ENCODE assay signal across 19 mouse cellular contexts in the genomic region with DNA sequence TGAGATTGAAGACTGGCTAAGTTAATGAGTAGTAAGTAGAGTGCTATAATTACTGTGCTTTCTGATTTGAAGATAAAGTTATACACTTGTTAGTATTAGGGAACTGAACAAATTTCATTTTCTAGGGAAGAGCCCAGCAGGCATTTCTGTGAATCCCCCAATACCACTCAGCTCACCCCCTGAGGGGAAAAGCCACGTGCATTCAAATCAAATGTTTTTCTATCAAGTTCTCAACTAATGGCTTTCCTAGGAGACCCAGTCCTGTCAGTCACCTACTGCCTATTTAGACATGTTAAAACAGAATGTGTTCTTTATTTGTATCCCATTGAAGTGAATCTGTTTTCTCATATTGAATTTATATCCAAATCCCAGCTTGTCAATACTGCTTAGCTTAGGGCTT.
DNase-seq lines count a peak whose midpoint lies in the region; ATAC-seq and TF ChIP-seq lines count a peak whose summit lies in the region.
"Had no signal": no experiment of that assay in that cellular context is flagged by ENCODE, and none has a peak within 500 bp of the region (broad histone marks: within the 10 kb centered on the region; RNA-seq: fewer than 3 reads in every experiment).

No protein-coding gene starts in this region.

- peak; percentile 7 for DNase-seq in embryo, embryonic 11 days
- no peak for DNase-seq in embryo, embryonic 9.5 days (ENCODE audit: extremely low spot score)
- DNase-seq in brain, embryonic 14.5 days (ENCODE audit: low read depth): peak; percentile 55
- DNase-seq: adrenal gland, postnatal 10 days; cerebellum, adult 11-12 months; cerebellum, adult 9-10 months; cerebellum, postnatal 25 days; gastrocnemius, postnatal 10 days; heart, adult 18-20 months; heart, postnatal 10 days; heart, postnatal 4 days had no signal

- H3K4me1 ChIP-seq in hindbrain, embryonic 12.5 days: 0 out of 2 replicates have a peak, but pooled peaks cover 3% of the 10 kb centered on the region
- H3K4me1 ChIP-seq in hindbrain, embryonic 13.5 days (replicated peaks): peaks cover 17% of the 10 kb centered on the region
- peaks cover 14% of the 10 kb centered on the region for H3K4me1 ChIP-seq in midbrain, embryonic 15.5 days
- H3K4me1 ChIP-seq in kidney, embryonic 16.5 days (ENCODE audit: insufficient read depth, low read length): no peaks in the 10 kb centered on the region
- H3K4me1 ChIP-seq: embryonic facial prominence, embryonic 13.5 days; heart, embryonic 10.5 days; intestine, embryonic 15.5 days had no signal

- WGBS in hindbrain, embryonic 12.5 days: 0% methylated on average over 1 of the region's 1 CpGs
- 0% methylated on average over 1 of the region's 1 CpGs for WGBS in hindbrain, embryonic 13.5 days
- WGBS in midbrain, embryonic 15.5 days: 2% methylated on average over 1 of the region's 1 CpGs
- WGBS in kidney, embryonic 16.5 days: 31% methylated on average over 1 of the region's 1 CpGs

- no peak overlapping the region for H3K9ac ChIP-seq in hindbrain, embryonic 12.5 days
- no peak overlapping the region for H3K9ac ChIP-seq in hindbrain, embryonic 13.5 days
- no peak overlapping the region for H3K9ac ChIP-seq in midbrain, embryonic 15.5 days
- no peak overlapping the region for H3K9ac ChIP-seq in kidney, embryonic 16.5 days (replicated peaks; ENCODE audit: low read length)
- H3K9ac ChIP-seq: embryonic facial prominence, embryonic 13.5 days; forebrain, embryonic 15.5 days; intestine, embryonic 15.5 days had no signal

- TF ChIP-seq CTCF in brain, embryonic 14.5 days (IDR thresholded peaks at IDR 0.05; ENCODE audit: borderline replicate concordance, extremely low read depth, insufficient read depth, insufficient read length): no peak

- no peak for ATAC-seq in hindbrain, embryonic 12.5 days (ENCODE audit: low FRiP score)
- no peak for ATAC-seq in hindbrain, embryonic 13.5 days (ENCODE audit: low FRiP score)
- ATAC-seq in midbrain, embryonic 15.5 days (replicated peaks): no peak; the same call in 1 of the 2 replicates
- no peak for ATAC-seq in kidney, embryonic 16.5 days (ENCODE audit: low FRiP score, low TSS enrichment)
- ATAC-seq: forebrain, embryonic 15.5 days; intestine, embryonic 15.5 days had no signal

- no peaks in the 10 kb centered on the region for H3K27me3 ChIP-seq in hindbrain, embryonic 12.5 days
- H3K27me3 ChIP-seq in hindbrain, embryonic 13.5 days: no peaks in the 10 kb centered on the region
- no peaks in the 10 kb centered on the region for H3K27me3 ChIP-seq in midbrain, embryonic 15.5 days (replicated peaks)
- H3K27me3 ChIP-seq in kidney, embryonic 16.5 days (ENCODE audit: insufficient read depth, low read length): no peaks in the 10 kb centered on the region
- H3K27me3 ChIP-seq: embryonic facial prominence, embryonic 13.5 days; forebrain, embryonic 15.5 days; intestine, embryonic 15.5 days had no signal

- TF ChIP-seq POLR2A in brain, embryonic 14.5 days (IDR thresholded peaks at IDR 0.05; ENCODE audit: borderline replicate concordance, extremely low read depth, insufficient read depth, insufficient read length, poor library complexity, severe bottlenecking): no peak

- no peaks in the 10 kb centered on the region for H3K36me3 ChIP-seq in hindbrain, embryonic 12.5 days
- no peaks in the 10 kb centered on the region for H3K36me3 ChIP-seq in hindbrain, embryonic 13.5 days
- H3K36me3 ChIP-seq in midbrain, embryonic 15.5 days (replicated peaks): no peaks in the 10 kb centered on the region
- no peaks in the 10 kb centered on the region for H3K36me3 ChIP-seq in kidney, embryonic 16.5 days (ENCODE audit: insufficient read depth, low read length)
- H3K36me3 ChIP-seq: embryonic facial prominence, embryonic 13.5 days; forebrain, embryonic 15.5 days; heart, embryonic 10.5 days; intestine, embryonic 15.5 days had no signal

- no peaks in the 10 kb centered on the region for H3K9me3 ChIP-seq in hindbrain, embryonic 12.5 days (replicated peaks)
- H3K9me3 ChIP-seq in hindbrain, embryonic 13.5 days: no peaks in the 10 kb centered on the region
- no peaks in the 10 kb centered on the region for H3K9me3 ChIP-seq in midbrain, embryonic 15.5 days
- H3K9me3 ChIP-seq in kidney, embryonic 16.5 days (ENCODE audit: low read length): no peaks in the 10 kb centered on the region
- H3K9me3 ChIP-seq: embryonic facial prominence, embryonic 13.5 days; forebrain, embryonic 15.5 days; heart, embryonic 10.5 days; intestine, embryonic 15.5 days had no signal

- no peak overlapping the region for H3K4me2 ChIP-seq in hindbrain, embryonic 12.5 days (replicated peaks)
- no peak overlapping the region for H3K4me2 ChIP-seq in hindbrain, embryonic 13.5 days
- no peak overlapping the region for H3K4me2 ChIP-seq in midbrain, embryonic 15.5 days
- H3K4me2 ChIP-seq in kidney, embryonic 16.5 days (replicated peaks; ENCODE audit: low read depth, low read length): no peak overlapping the region
- H3K4me2 ChIP-seq: embryonic facial prominence, embryonic 13.5 days; forebrain, embryonic 15.5 days; intestine, embryonic 15.5 days had no signal

- H3K4me3 ChIP-seq in hindbrain, embryonic 12.5 days: no peak overlapping the region
- H3K4me3 ChIP-seq in hindbrain, embryonic 13.5 days: no peak overlapping the region
- no peak overlapping the region for H3K4me3 ChIP-seq in midbrain, embryonic 15.5 days
- H3K4me3 ChIP-seq in kidney, embryonic 16.5 days (ENCODE audit: low read length): no peak overlapping the region
- H3K4me3 ChIP-seq: embryonic facial prominence, embryonic 13.5 days; forebrain, embryonic 15.5 days; heart, embryonic 10.5 days; intestine, embryonic 15.5 days had no signal

- H3K27ac ChIP-seq in hindbrain, embryonic 12.5 days: 0 out of 2 replicates have a peak overlapping the region, but pooled peaks have one; percentile 48
- H3K27ac ChIP-seq in hindbrain, embryonic 13.5 days: no peak overlapping the region
- peak overlapping the region; percentile 50; the same call in 1 of the 2 replicates for H3K27ac ChIP-seq in midbrain, embryonic 15.5 days
- H3K27ac ChIP-seq in kidney, embryonic 16.5 days (ENCODE audit: low read length): no peak overlapping the region
- H3K27ac ChIP-seq: embryonic facial prominence, embryonic 13.5 days; forebrain, embryonic 15.5 days; heart, embryonic 10.5 days; intestine, embryonic 15.5 days had no signal

Comparison
In these comparisons a context has a peak if more than half of its experiments do, and no peak if none do; other contexts are left out.
1. H3K27ac ChIP-seq: peak in hindbrain, embryonic 12.5 days (single experiment) and midbrain, embryonic 15.5 days (single experiment); none in hindbrain, embryonic 13.5 days (single experiment) and kidney, embryonic 16.5 days (single experiment).